Mouse (Mus musculus) liver, embryonic 14.5 days (tissue): ENCODE measurements around the gene Fem1a. TPM values are rescaled to one million over a fixed set of nuclear protein-coding genes. Genes with fewer than 3 reads are reported as not detected.
A peak's percentile ranks its signal among the peaks of the same experiment; 100 is the strongest.

Experiments used
- ATAC-seq: fragments of 200-750 bp; cut with Nextera tagmentation; 2 replicates; pipeline ENCODE4 v1.8.0; 2017; ENCODE audit warnings: moderate number of reproducible peaks, mild to moderate bottlenecking, moderate library complexity; ENCODE audit not compliant: insufficient read depth
- DNase-seq, 3 experiments: peaks; one replicate each; pipeline ENCODE4 v3.0.0-alpha.2; 2012 to 2013; ENCODE audit warnings: low read depth in 3 of 3, low spot score in 3 of 3
- H3K27ac ChIP-seq: fragments of 300-500 bp; sonication (generic); 2 replicates; pipeline ENCODE4 v1.5.1; 2014; ENCODE audit warnings: moderate library complexity, mild to moderate bottlenecking, control low read depth, inconsistent platforms
- H3K27me3 ChIP-seq: fragments of 300-500 bp; sonication (generic); 2 replicates; pipeline ENCODE4 v1.6.1; 2014; ENCODE audit warnings: mild to moderate bottlenecking, low read length, moderate library complexity; ENCODE audit not compliant: control insufficient read depth, insufficient read depth
- H3K36me3 ChIP-seq: fragments of 300-500 bp; sonication (generic); replicated peaks from 2 replicates; pipeline ENCODE4 v1.6.1; 2014; ENCODE audit warnings: low read depth; ENCODE audit not compliant: control insufficient read depth, insufficient read depth
- H3K4me1 ChIP-seq, 2 experiments: fragments of 200-500 bp in 1 of 2; fragments of 300-500 bp in 1 of 2; sonication (generic) in 1 of 2; replicated peaks; 2 replicates each; pipeline ENCODE4 v1.6.1; 2012 to 2014; ENCODE audit warnings: antibody characterized with exemption in 1 of 2, inconsistent platforms in 1 of 2, low read length in 1 of 2; ENCODE audit not compliant: control insufficient read depth in 2 of 2, insufficient read depth in 2 of 2
- H3K4me2 ChIP-seq: fragments of 300-500 bp; sonication (generic); 2 replicates; pipeline ENCODE4 v1.6.1; 2014; ENCODE audit warnings: low read depth, mild to moderate bottlenecking, control low read depth, moderate library complexity
- H3K4me3 ChIP-seq, 2 experiments: fragments of 200-500 bp in 1 of 2; fragments of 300-500 bp in 1 of 2; sonication (generic) in 1 of 2; 2 replicates each; pipeline ENCODE4 v1.5.1; 2012 to 2014; ENCODE audit warnings: low read depth in 2 of 2, low read length in 2 of 2, mild to moderate bottlenecking in 2 of 2, control low read depth in 1 of 2, inconsistent platforms in 1 of 2, moderate library complexity in 1 of 2; ENCODE audit not compliant: insufficient read depth in 1 of 2
- H3K9ac ChIP-seq: fragments of 300-500 bp; sonication (generic); replicated peaks from 2 replicates; pipeline ENCODE4 v1.6.1; 2014; ENCODE audit warnings: mild to moderate bottlenecking, control low read depth, moderate library complexity
- H3K9me3 ChIP-seq: fragments of 300-500 bp; sonication (generic); 2 replicates; pipeline ENCODE4 v1.6.1; 2016; ENCODE audit warnings: low read length, mixed read lengths; ENCODE audit not compliant: control insufficient read depth
- CTCF ChIP-seq: IDR thresholded peaks from 2 replicates; pipeline ENCODE4 v1.5.1; 2016; ENCODE audit warnings: antibody characterized with exemption, low read depth, control low read depth
- EP300 ChIP-seq: IDR thresholded peaks from 2 replicates; pipeline ENCODE4 v1.6.1; 2016; ENCODE audit warnings: antibody characterized with exemption, low read depth
- WGBS: fragments of 180-500 bp; shearing (Covaris S2); extraction: QIAGEN DNeasy Blood & Tissue Kit; methylation state at CpG from one replicate; pipeline ENCODE4 v1.1.7; 2014; ENCODE audit not compliant: insufficient replicate concordance; 5-methylcytosine and 5-hydroxymethylcytosine counted together
- microRNA counts: library from miRNA; unstranded; fragments of <30 nt; microRNA quantifications from one replicate; lab custom pipeline; 2016
- microRNA-seq: library from miRNA; unstranded; fragments of <30 nt; microRNA quantifications from one replicate; pipeline ENCODE4, GENCODE M21; 2016
- polyA plus RNA-seq, 2 experiments: library from polyadenylated mRNA; depleted of rRNA in 1 of 2; stranded (reverse) in 1 of 2; unstranded in 1 of 2; fragments of >200 nt; fragmentation: Nextera tagmentation in 1 of 2; extraction: Ambion mirVana in 1 of 2; gene quantifications; 2 replicates each; pipeline versions ENCODE4 v1.2.1 to v1.2.3; 2012 to 2014

Gene Fem1a
- polyA plus RNA-seq, 2 experiments, result 4.9 to 5.8 TPM

DNA sequence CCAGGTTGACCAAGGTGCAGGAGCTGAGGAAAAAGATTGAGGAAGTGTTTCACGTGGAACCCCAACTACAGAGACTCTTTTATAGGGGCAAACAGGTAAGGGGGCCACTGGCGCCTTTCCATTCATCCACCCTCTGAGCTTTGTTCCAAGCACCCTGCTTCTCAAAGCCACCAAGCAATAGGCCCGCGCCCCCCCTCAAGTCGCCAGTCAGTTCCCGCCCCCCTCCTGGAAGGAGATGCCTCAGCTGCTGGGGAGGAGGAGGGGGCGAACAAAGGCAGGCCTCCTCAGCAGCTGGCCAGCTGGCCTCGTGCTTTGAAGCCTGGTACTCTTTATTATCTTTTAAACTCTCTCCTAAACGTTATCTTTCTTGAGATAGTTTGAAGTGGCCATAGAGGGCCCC, 48.5 kb downstream of the Fem1a start:
- H3K4me2 ChIP-seq, result peak overlapping the region; percentile 88
- peak overlapping the region; percentile 63 for H3K9ac ChIP-seq
- ATAC-seq (no peak), DNase-seq (no peak)
- peaks cover 54% of the 10 kb centered on the region for H3K36me3 ChIP-seq
- H3K4me3 ChIP-seq, result peak overlapping the region; percentile 80 to 88
- H3K4me1 ChIP-seq, result peaks cover 16 to 26% of the 10 kb centered on the region in 2 experiments
- H3K9me3 ChIP-seq, result no peaks in the 10 kb centered on the region
- no peaks in the 10 kb centered on the region for H3K27me3 ChIP-seq
- no peak for TF ChIP-seq EP300
- no peak for TF ChIP-seq CTCF
- H3K27ac ChIP-seq, result no peak overlapping the region
- 49% methylated on average over 9 of the region's 9 CpGs for WGBS

DNA sequence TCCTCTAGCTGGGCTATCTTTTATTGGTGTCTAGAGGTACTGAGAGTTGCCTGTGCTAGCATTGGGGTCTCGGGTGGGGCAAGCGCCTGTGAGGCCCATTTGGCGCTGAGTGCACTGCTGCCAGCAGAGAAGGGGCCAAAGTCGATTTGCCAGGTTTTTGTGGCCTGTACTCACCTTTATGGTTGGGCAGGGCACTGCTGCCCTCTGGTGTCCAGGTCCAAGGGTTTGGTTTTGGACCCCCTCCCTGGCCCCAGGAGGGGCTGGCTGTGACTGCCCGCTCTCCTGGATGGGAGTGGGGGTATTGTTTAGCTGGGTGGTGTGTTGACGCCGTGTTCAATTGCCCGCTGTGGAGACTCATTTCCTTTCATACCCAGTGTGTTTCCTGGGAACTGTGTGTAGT, 49.2 kb downstream of the Fem1a start:
- H3K4me1 ChIP-seq, result peaks cover 16 to 26% of the 10 kb centered on the region in 2 experiments
- peak overlapping the region in 1 of 2 experiments; percentile 7; a peak in 1 of 4 replicates for H3K4me3 ChIP-seq
- H3K36me3 ChIP-seq, result peaks cover 61% of the 10 kb centered on the region
- WGBS, result 72% methylated on average over 8 of the region's 8 CpGs
- no peaks in the 10 kb centered on the region for H3K9me3 ChIP-seq
- no peak overlapping the region for H3K9ac ChIP-seq
- DNase-seq (no peak), ATAC-seq (no peak)
- TF ChIP-seq CTCF (peak; percentile 61), EP300 (no peak)
- H3K4me2 ChIP-seq, result peak overlapping the region; percentile 88
- H3K27me3 ChIP-seq, result no peaks in the 10 kb centered on the region
- H3K27ac ChIP-seq, result no peak overlapping the region

DNA sequence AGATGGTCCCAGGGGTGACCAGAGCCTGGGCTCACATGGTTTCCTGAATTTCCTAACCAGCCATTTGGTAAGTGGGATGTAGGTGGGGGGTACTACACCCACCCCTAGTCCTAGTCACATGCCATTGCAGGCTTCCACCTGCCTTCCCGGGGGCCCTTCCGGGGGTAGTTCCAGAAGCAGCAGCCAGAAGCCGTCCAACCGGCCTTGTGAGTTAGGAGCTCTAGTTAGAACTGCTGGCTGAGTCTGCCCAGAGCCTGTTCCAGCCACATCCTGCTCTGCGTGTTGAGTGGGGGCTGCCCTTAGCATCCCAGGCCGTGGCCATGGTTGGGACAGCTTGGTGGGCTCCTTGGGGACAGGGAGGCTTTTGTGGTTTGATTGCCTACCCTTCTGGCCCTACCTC, 51.5 kb downstream of the Fem1a start:
- DNase-seq (no peak), ATAC-seq (no peak)
- Histone ChIP-seq H3K27ac (no peak overlapping the region), H3K27me3 (no peaks in the 10 kb centered on the region), H3K4me2 (no peak overlapping the region), H3K36me3 (peaks cover 83% of the 10 kb centered on the region), H3K4me1 (peaks cover 4 to 18% of the 10 kb centered on the region in 2 experiments; a peak in 3 of 4 replicates), H3K9ac (no peak overlapping the region), H3K4me3 (no peak overlapping the region), H3K9me3 (no peaks in the 10 kb centered on the region)
- TF ChIP-seq EP300, result no peak
- TF ChIP-seq CTCF, result no peak
- WGBS, result 75% methylated on average over 6 of the region's 6 CpGs

DNA sequence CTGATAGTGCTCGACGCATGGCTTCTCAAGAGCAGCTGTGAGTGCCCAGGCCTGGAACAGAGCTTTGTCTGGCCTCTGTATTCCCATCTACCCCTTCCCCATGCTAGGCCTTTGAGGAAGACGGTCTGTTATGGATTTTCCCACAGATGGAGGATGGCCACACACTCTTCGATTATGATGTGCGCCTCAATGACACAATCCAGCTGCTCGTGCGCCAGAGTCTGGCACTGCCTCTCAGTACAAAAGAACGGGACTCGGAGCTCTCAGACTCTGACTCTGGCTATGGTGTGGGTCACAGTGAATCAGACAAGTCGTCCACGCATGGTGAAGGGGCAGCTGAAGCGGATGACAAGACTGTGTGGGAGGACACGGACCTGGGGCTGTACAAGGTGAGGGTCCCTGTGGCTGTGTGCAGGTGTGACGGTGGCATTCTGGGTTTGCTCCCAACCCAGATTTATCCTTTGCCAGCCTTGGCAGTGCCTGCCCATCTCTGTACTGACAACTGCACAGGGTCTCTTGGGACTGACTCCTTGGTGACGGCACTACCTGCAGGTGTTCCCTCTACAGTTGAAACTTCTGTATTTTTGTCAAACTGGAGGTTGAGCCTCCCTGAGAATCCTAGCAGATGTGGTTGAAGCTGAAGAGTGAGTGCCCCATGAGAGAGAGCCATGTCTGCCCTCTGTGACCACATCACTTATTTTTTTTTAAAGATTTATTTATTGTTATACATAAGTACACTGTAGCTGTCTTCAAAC, 52.8 kb downstream of the Fem1a start:
- Histone ChIP-seq H3K27ac (no peak overlapping the region), H3K4me2 (no peak overlapping the region), H3K4me1 (peaks cover 4 to 18% of the 10 kb centered on the region in 2 experiments; a peak in 3 of 4 replicates), H3K9me3 (no peaks in the 10 kb centered on the region), H3K4me3 (no peak overlapping the region), H3K9ac (no peak overlapping the region), H3K27me3 (no peaks in the 10 kb centered on the region), H3K36me3 (peaks cover 96% of the 10 kb centered on the region)
- no peak for TF ChIP-seq EP300
- no peak for TF ChIP-seq CTCF
- WGBS, result 90% methylated on average over 15 of the region's 15 CpGs
- ATAC-seq, result no peak
- no peak for DNase-seq

MicroRNAs encoded within 50 kb of the gene (microRNA counts, 519-probe panel; counts per million panel counts)
- microRNA mmu-miR-7b (lab: Ali Mortazavi, UCI), result 69.9 counts per million

Small RNA genes lying within 50 kb of the gene (microRNA-seq; reads per million reads assigned to microRNA genes)
- 11.4 reads per million, percentile 22 among the genes with 10 or more reads in this experiment for gene Mir7b

Other genes starting within 250 kb of the Fem1a start
- 28.8 and 30.0 TPM in 2 replicates for gene Sh3gl1, start 220.2 kb upstream of the Fem1a start, polyA plus RNA-seq (2012; rRNA removed)
- gene Sh3gl1, start 220.2 kb upstream of the Fem1a start, polyA plus RNA-seq (2014; fragmentation: Nextera tagmentation; extraction: Ambion mirVana), result 32.5 and 32.9 TPM in 2 replicates
- 10.8 and 14.6 TPM in 2 replicates for gene Chaf1a, start 216.4 kb upstream of the Fem1a start, polyA plus RNA-seq (2012; rRNA removed)
- 10.2 and 13.0 TPM in 2 replicates for gene Chaf1a, start 216.4 kb upstream of the Fem1a start, polyA plus RNA-seq (2014; fragmentation: Nextera tagmentation; extraction: Ambion mirVana)
- 7.3 TPM in 2 replicates for gene Ubxn6, start 181.8 kb upstream of the Fem1a start, polyA plus RNA-seq (2012; rRNA removed)
- 10.8 and 12.2 TPM in 2 replicates for gene Ubxn6, start 181.8 kb upstream of the Fem1a start, polyA plus RNA-seq (2014; fragmentation: Nextera tagmentation; extraction: Ambion mirVana)
- gene Hdgfl2, start 177.2 kb upstream of the Fem1a start, polyA plus RNA-seq (2012; rRNA removed), result 18.2 and 29.5 TPM in 2 replicates
- 26.0 and 36.0 TPM in 2 replicates for gene Hdgfl2, start 177.2 kb upstream of the Fem1a start, polyA plus RNA-seq (2014; fragmentation: Nextera tagmentation; extraction: Ambion mirVana)
- 0.01 TPM in 2 replicates for gene Plin4, start 147.0 kb upstream of the Fem1a start, polyA plus RNA-seq (2012; rRNA removed)
- 0.03 TPM in 1 of 2 replicates, not detected in the other for gene Plin4, start 147.0 kb upstream of the Fem1a start, polyA plus RNA-seq (2014; fragmentation: Nextera tagmentation; extraction: Ambion mirVana)
- gene Plin5, start 139.2 kb upstream of the Fem1a start, polyA plus RNA-seq (2012; rRNA removed), result 0.11 and 0.29 TPM in 2 replicates
- gene Plin5, start 139.2 kb upstream of the Fem1a start, polyA plus RNA-seq (2014; fragmentation: Nextera tagmentation; extraction: Ambion mirVana), result 0.34 and 0.35 TPM in 2 replicates
- gene Lrg1, start 134.8 kb upstream of the Fem1a start, polyA plus RNA-seq (2012; rRNA removed), result 0.09 and 0.10 TPM in 2 replicates
- gene Lrg1, start 134.8 kb upstream of the Fem1a start, polyA plus RNA-seq (2014; fragmentation: Nextera tagmentation; extraction: Ambion mirVana), result 0.29 and 0.67 TPM in 2 replicates
- gene Sema6b, start 116.5 kb upstream of the Fem1a start, polyA plus RNA-seq (2012; rRNA removed), result 0.92 and 1.1 TPM in 2 replicates
- gene Sema6b, start 116.5 kb upstream of the Fem1a start, polyA plus RNA-seq (2014; fragmentation: Nextera tagmentation; extraction: Ambion mirVana), result 0.43 and 0.71 TPM in 2 replicates
- gene Tnfaip8l1, start 94.3 kb upstream of the Fem1a start, polyA plus RNA-seq (2012; rRNA removed), result 1.5 and 1.8 TPM in 2 replicates
- gene Tnfaip8l1, start 94.3 kb upstream of the Fem1a start, polyA plus RNA-seq (2014; fragmentation: Nextera tagmentation; extraction: Ambion mirVana), result 2.4 and 2.7 TPM in 2 replicates
- 35.9 and 37.3 TPM in 2 replicates for gene Mydgf, start 72.9 kb upstream of the Fem1a start, polyA plus RNA-seq (2012; rRNA removed)
- gene Mydgf, start 72.9 kb upstream of the Fem1a start, polyA plus RNA-seq (2014; fragmentation: Nextera tagmentation; extraction: Ambion mirVana), result 48.8 and 50.3 TPM in 2 replicates
- 14.4 and 16.5 TPM in 2 replicates for gene Dpp9, start 37.9 kb upstream of the Fem1a start, polyA plus RNA-seq (2012; rRNA removed)
- 11.7 and 16.6 TPM in 2 replicates for gene Dpp9, start 37.9 kb upstream of the Fem1a start, polyA plus RNA-seq (2014; fragmentation: Nextera tagmentation; extraction: Ambion mirVana)
- gene Ticam1, start 20.0 kb downstream of the Fem1a start, polyA plus RNA-seq (2012; rRNA removed), result 4.9 and 6.8 TPM in 2 replicates
- gene Ticam1, start 20.0 kb downstream of the Fem1a start, polyA plus RNA-seq (2014; fragmentation: Nextera tagmentation; extraction: Ambion mirVana), result 3.4 and 3.8 TPM in 2 replicates
- 7.4 and 9.2 TPM in 2 replicates for gene Plin3, start 36.1 kb downstream of the Fem1a start, polyA plus RNA-seq (2012; rRNA removed)
- gene Plin3, start 36.1 kb downstream of the Fem1a start, polyA plus RNA-seq (2014; fragmentation: Nextera tagmentation; extraction: Ambion mirVana), result 24.2 and 27.2 TPM in 2 replicates
- not detected in 2 replicates for gene Arrdc5, start 43.5 kb downstream of the Fem1a start, polyA plus RNA-seq (2012; rRNA removed)
- gene Arrdc5, start 43.5 kb downstream of the Fem1a start, polyA plus RNA-seq (2014; fragmentation: Nextera tagmentation; extraction: Ambion mirVana), result not detected in 2 replicates
- gene Uhrf1, start 46.5 kb downstream of the Fem1a start, polyA plus RNA-seq (2012; rRNA removed), result 72.6 and 86.2 TPM in 2 replicates
- 76.0 and 90.8 TPM in 2 replicates for gene Uhrf1, start 46.5 kb downstream of the Fem1a start, polyA plus RNA-seq (2014; fragmentation: Nextera tagmentation; extraction: Ambion mirVana)
- gene Kdm4b, start 69.3 kb downstream of the Fem1a start, polyA plus RNA-seq (2012; rRNA removed), result 4.2 and 4.6 TPM in 2 replicates
- gene Kdm4b, start 69.3 kb downstream of the Fem1a start, polyA plus RNA-seq (2014; fragmentation: Nextera tagmentation; extraction: Ambion mirVana), result 4.5 and 6.3 TPM in 2 replicates
- gene Ptprs, start 219.7 kb downstream of the Fem1a start, polyA plus RNA-seq (2012; rRNA removed), result 17.7 and 18.8 TPM in 2 replicates
- gene Ptprs, start 219.7 kb downstream of the Fem1a start, polyA plus RNA-seq (2014; fragmentation: Nextera tagmentation; extraction: Ambion mirVana), result 3.8 and 4.6 TPM in 2 replicates